Mouse (Mus musculus) liver, embryonic 16.5 days (tissue): Measurements from ENCODE around the gene Paqr9. TPM values are rescaled to one million over a fixed set of nuclear protein-coding genes. Genes with fewer than 3 reads are reported as not detected.

Source experiments
- ATAC-seq: fragments of 200-750 bp; cut with Nextera tagmentation; 2 replicates; pipeline ENCODE4 v1.8.0; 2017; ENCODE audit warnings: low read depth, mild to moderate bottlenecking, moderate number of reproducible peaks, moderate library complexity
- H3K27ac ChIP-seq: fragments of 300-500 bp; sonication (generic); 2 replicates; pipeline ENCODE4 v1.5.1; 2014; ENCODE audit warnings: mild to moderate bottlenecking, low read length
- H3K27me3 ChIP-seq: fragments of 300-500 bp; sonication (generic); 2 replicates; pipeline ENCODE4 v1.6.1; 2014; ENCODE audit warnings: low read depth, low read length, mixed read lengths; ENCODE audit not compliant: control insufficient read depth, insufficient read depth
- H3K36me3 ChIP-seq: fragments of 300-500 bp; sonication (generic); 2 replicates; pipeline ENCODE4 v1.6.1; 2014; ENCODE audit warnings: mild to moderate bottlenecking; ENCODE audit not compliant: control insufficient read depth, insufficient read depth
- H3K4me1 ChIP-seq: fragments of 300-500 bp; sonication (generic); 2 replicates; pipeline ENCODE4 v1.6.1; 2014; ENCODE audit warnings: low read depth, low read length, mixed read lengths; ENCODE audit not compliant: control insufficient read depth
- H3K4me2 ChIP-seq: fragments of 300-500 bp; sonication (generic); 2 replicates; pipeline ENCODE4 v1.6.1; 2014; ENCODE audit warnings: low read depth, low read length, mixed read lengths
- H3K4me3 ChIP-seq: fragments of 300-500 bp; sonication (generic); 2 replicates; pipeline ENCODE4 v1.5.1; 2014; ENCODE audit warnings: low read depth, mild to moderate bottlenecking, low read length
- H3K9ac ChIP-seq: fragments of 300-500 bp; sonication (generic); 2 replicates; pipeline ENCODE4 v1.6.1; 2014; ENCODE audit warnings: low read depth, low read length
- H3K9me3 ChIP-seq: fragments of 300-500 bp; sonication (generic); replicated peaks from 2 replicates; pipeline ENCODE4 v1.6.1; 2016; ENCODE audit warnings: low read length; ENCODE audit not compliant: control insufficient read depth
- WGBS: fragments of 180-500 bp; shearing (Covaris S2); extraction: QIAGEN DNeasy Blood & Tissue Kit; methylation state at CpG from one replicate; pipeline ENCODE4 v1.1.7; 2014; ENCODE audit not compliant: insufficient replicate concordance; 5-methylcytosine and 5-hydroxymethylcytosine counted together
- polyA plus RNA-seq: library from polyadenylated mRNA; unstranded; fragments of >200 nt; fragmentation: Nextera tagmentation; extraction: Ambion mirVana; gene quantifications from 2 replicates; pipeline ENCODE4 v1.2.1, GENCODE M21; 2015

Paqr9 gene
- polyA plus RNA-seq, 1 experiment from 2014 or later = 6.7 TPM

- ATAC-seq = 0 out of 2 replicates have a peak, but pooled peaks have one; percentile 13
- Histone ChIP-seq H3K9me3 (no peaks in the 10 kb centered on the region), H3K27me3 (no peaks in the 10 kb centered on the region), H3K9ac (no peak overlapping the region), H3K4me3 (no peak overlapping the region), H3K36me3 (no peaks in the 10 kb centered on the region), H3K4me2 (no peak overlapping the region), H3K27ac (no peak overlapping the region), H3K4me1 (no peaks in the 10 kb centered on the region)
- WGBS = 35% methylated on average over 10 of the region's 10 CpGs
These were observed 37.9 kb upstream of the Paqr9 start for GRCm38 (mm10) chr9:95521566-95521965.

- Histone ChIP-seq H3K9me3 (no peaks in the 10 kb centered on the region), H3K36me3 (no peaks in the 10 kb centered on the region), H3K27me3 (no peaks in the 10 kb centered on the region), H3K27ac (no peak overlapping the region), H3K9ac (no peak overlapping the region), H3K4me2 (no peak overlapping the region), H3K4me3 (no peak overlapping the region), H3K4me1 (no peaks in the 10 kb centered on the region)
- 59% methylated on average over 2 of the region's 2 CpGs for WGBS
- no peak for ATAC-seq
These were observed 36.9 kb upstream of the Paqr9 start for GRCm38 (mm10) chr9:95522561-95522960.

- Histone ChIP-seq H3K27me3 (no peaks in the 10 kb centered on the region), H3K4me3 (no peak overlapping the region), H3K9ac (no peak overlapping the region), H3K9me3 (no peaks in the 10 kb centered on the region), H3K36me3 (no peaks in the 10 kb centered on the region), H3K27ac (no peak overlapping the region), H3K4me1 (no peaks in the 10 kb centered on the region), H3K4me2 (no peak overlapping the region)
- WGBS = 57% methylated on average over 6 of the region's 6 CpGs
- ATAC-seq = no peak
These were observed 34.1 kb upstream of the Paqr9 start for GRCm38 (mm10) chr9:95525376-95525775.

GRCm38 (mm10) chr9:95525961-95526360, 33.5 kb upstream of the Paqr9 start:
- WGBS = 20% methylated on average over 2 of the region's 2 CpGs
- Histone ChIP-seq H3K4me3 (no peak overlapping the region), H3K9me3 (no peaks in the 10 kb centered on the region), H3K36me3 (no peaks in the 10 kb centered on the region), H3K27ac (no peak overlapping the region), H3K27me3 (no peaks in the 10 kb centered on the region), H3K4me2 (no peak overlapping the region), H3K4me1 (no peaks in the 10 kb centered on the region), H3K9ac (no peak overlapping the region)
- peak; percentile 71 for ATAC-seq

- ATAC-seq = no peak
- no peaks in the 10 kb centered on the region for H3K4me1 ChIP-seq
- no peaks in the 10 kb centered on the region for H3K9me3 ChIP-seq
- no peaks in the 10 kb centered on the region for H3K27me3 ChIP-seq
- H3K36me3 ChIP-seq = no peaks in the 10 kb centered on the region
- no peak overlapping the region for H3K4me2 ChIP-seq
- 16% methylated on average over 2 of the region's 2 CpGs for WGBS
- H3K9ac ChIP-seq = no peak overlapping the region
- no peak overlapping the region for H3K4me3 ChIP-seq
- no peak overlapping the region for H3K27ac ChIP-seq
These were observed 31.8 kb upstream of the Paqr9 start for GRCm38 (mm10) chr9:95527676-95528075.

GRCm38 (mm10) chr9:95531144-95531543, 28.3 kb upstream of the Paqr9 start:
- Histone ChIP-seq H3K4me1 (no peaks in the 10 kb centered on the region), H3K9ac (no peak overlapping the region), H3K9me3 (no peaks in the 10 kb centered on the region), H3K27ac (no peak overlapping the region), H3K36me3 (no peaks in the 10 kb centered on the region), H3K4me2 (no peak overlapping the region), H3K4me3 (no peak overlapping the region), H3K27me3 (no peaks in the 10 kb centered on the region)
- ATAC-seq = no peak
- 64% methylated on average over 3 of the region's 3 CpGs for WGBS

GRCm38 (mm10) chr9:95533817-95534216, 25.6 kb upstream of the Paqr9 start:
- Histone ChIP-seq H3K4me3 (no peak overlapping the region), H3K27me3 (no peaks in the 10 kb centered on the region), H3K9me3 (no peaks in the 10 kb centered on the region), H3K4me1 (no peaks in the 10 kb centered on the region), H3K36me3 (no peaks in the 10 kb centered on the region), H3K4me2 (no peak overlapping the region), H3K27ac (no peak overlapping the region), H3K9ac (no peak overlapping the region)
- ATAC-seq = no peak
- 29% methylated on average over 6 of the region's 6 CpGs for WGBS

GRCm38 (mm10) chr9:95539176-95539800, 20.2 kb upstream of the Paqr9 start:
- H3K9ac ChIP-seq = no peak overlapping the region
- H3K36me3 ChIP-seq = no peaks in the 10 kb centered on the region
- ATAC-seq = no peak
- no peaks in the 10 kb centered on the region for H3K9me3 ChIP-seq
- peaks cover 4% of the 10 kb centered on the region for H3K4me1 ChIP-seq
- no peak overlapping the region for H3K27ac ChIP-seq
- 32% methylated on average over 2 of the region's 2 CpGs for WGBS
- H3K4me3 ChIP-seq = no peak overlapping the region
- no peaks in the 10 kb centered on the region for H3K27me3 ChIP-seq
- H3K4me2 ChIP-seq = no peak overlapping the region

- no peaks in the 10 kb centered on the region for H3K27me3 ChIP-seq
- peak; percentile 56 for ATAC-seq
- H3K9me3 ChIP-seq = no peaks in the 10 kb centered on the region
- 27% methylated on average over 4 of the region's 4 CpGs for WGBS
- peak overlapping the region; percentile 41; the same call in 1 of the 2 replicates for H3K27ac ChIP-seq
- no peaks in the 10 kb centered on the region for H3K36me3 ChIP-seq
- peaks cover 4% of the 10 kb centered on the region for H3K4me1 ChIP-seq
- H3K4me2 ChIP-seq = no peak overlapping the region
- H3K9ac ChIP-seq = no peak overlapping the region
- H3K4me3 ChIP-seq = no peak overlapping the region
These were observed 19.0 kb upstream of the Paqr9 start for GRCm38 (mm10) chr9:95540487-95540886.
